Mouse (Mus musculus) liver, embryonic 14.5 days (tissue): ENCODE measurements around the gene Olfr160. TPM values are rescaled to one million over a fixed set of nuclear protein-coding genes. Genes with fewer than 3 reads are reported as not detected.

Source experiments
- ATAC-seq: fragments of 200-750 bp; cut with Nextera tagmentation; 2 replicates; pipeline ENCODE4 v1.8.0; 2017; ENCODE audit warnings: moderate number of reproducible peaks, mild to moderate bottlenecking, moderate library complexity; ENCODE audit not compliant: insufficient read depth
- DNase-seq, 3 experiments: peaks; one replicate each; pipeline ENCODE4 v3.0.0-alpha.2; 2012 to 2013; ENCODE audit warnings: low read depth in 3 of 3, low spot score in 3 of 3
- H3K27ac ChIP-seq: fragments of 300-500 bp; sonication (generic); 2 replicates; pipeline ENCODE4 v1.5.1; 2014; ENCODE audit warnings: moderate library complexity, mild to moderate bottlenecking, control low read depth, inconsistent platforms
- H3K27me3 ChIP-seq: fragments of 300-500 bp; sonication (generic); 2 replicates; pipeline ENCODE4 v1.6.1; 2014; ENCODE audit warnings: mild to moderate bottlenecking, low read length, moderate library complexity; ENCODE audit not compliant: control insufficient read depth, insufficient read depth
- H3K36me3 ChIP-seq: fragments of 300-500 bp; sonication (generic); replicated peaks from 2 replicates; pipeline ENCODE4 v1.6.1; 2014; ENCODE audit warnings: low read depth; ENCODE audit not compliant: control insufficient read depth, insufficient read depth
- H3K4me1 ChIP-seq, 2 experiments: fragments of 200-500 bp in 1 of 2; fragments of 300-500 bp in 1 of 2; sonication (generic) in 1 of 2; replicated peaks; 2 replicates each; pipeline ENCODE4 v1.6.1; 2012 to 2014; ENCODE audit warnings: antibody characterized with exemption in 1 of 2, inconsistent platforms in 1 of 2, low read length in 1 of 2; ENCODE audit not compliant: control insufficient read depth in 2 of 2, insufficient read depth in 2 of 2
- H3K4me2 ChIP-seq: fragments of 300-500 bp; sonication (generic); 2 replicates; pipeline ENCODE4 v1.6.1; 2014; ENCODE audit warnings: low read depth, mild to moderate bottlenecking, control low read depth, moderate library complexity
- H3K4me3 ChIP-seq, 2 experiments: fragments of 200-500 bp in 1 of 2; fragments of 300-500 bp in 1 of 2; sonication (generic) in 1 of 2; 2 replicates each; pipeline ENCODE4 v1.5.1; 2012 to 2014; ENCODE audit warnings: low read depth in 2 of 2, low read length in 2 of 2, mild to moderate bottlenecking in 2 of 2, control low read depth in 1 of 2, inconsistent platforms in 1 of 2, moderate library complexity in 1 of 2; ENCODE audit not compliant: insufficient read depth in 1 of 2
- H3K9ac ChIP-seq: fragments of 300-500 bp; sonication (generic); replicated peaks from 2 replicates; pipeline ENCODE4 v1.6.1; 2014; ENCODE audit warnings: mild to moderate bottlenecking, control low read depth, moderate library complexity
- H3K9me3 ChIP-seq: fragments of 300-500 bp; sonication (generic); 2 replicates; pipeline ENCODE4 v1.6.1; 2016; ENCODE audit warnings: low read length, mixed read lengths; ENCODE audit not compliant: control insufficient read depth
- CTCF ChIP-seq: IDR thresholded peaks from 2 replicates; pipeline ENCODE4 v1.5.1; 2016; ENCODE audit warnings: antibody characterized with exemption, low read depth, control low read depth
- EP300 ChIP-seq: IDR thresholded peaks from 2 replicates; pipeline ENCODE4 v1.6.1; 2016; ENCODE audit warnings: antibody characterized with exemption, low read depth
- WGBS: fragments of 180-500 bp; shearing (Covaris S2); extraction: QIAGEN DNeasy Blood & Tissue Kit; methylation state at CpG from one replicate; pipeline ENCODE4 v1.1.7; 2014; ENCODE audit not compliant: insufficient replicate concordance; 5-methylcytosine and 5-hydroxymethylcytosine counted together
- polyA plus RNA-seq, 2 experiments: library from polyadenylated mRNA; depleted of rRNA in 1 of 2; stranded (reverse) in 1 of 2; unstranded in 1 of 2; fragments of >200 nt; fragmentation: Nextera tagmentation in 1 of 2; extraction: Ambion mirVana in 1 of 2; gene quantifications; 2 replicates each; pipeline versions ENCODE4 v1.2.1 to v1.2.3; 2012 to 2014

The Olfr160 gene
- polyA plus RNA-seq, 2 experiments = not detected

DNA sequence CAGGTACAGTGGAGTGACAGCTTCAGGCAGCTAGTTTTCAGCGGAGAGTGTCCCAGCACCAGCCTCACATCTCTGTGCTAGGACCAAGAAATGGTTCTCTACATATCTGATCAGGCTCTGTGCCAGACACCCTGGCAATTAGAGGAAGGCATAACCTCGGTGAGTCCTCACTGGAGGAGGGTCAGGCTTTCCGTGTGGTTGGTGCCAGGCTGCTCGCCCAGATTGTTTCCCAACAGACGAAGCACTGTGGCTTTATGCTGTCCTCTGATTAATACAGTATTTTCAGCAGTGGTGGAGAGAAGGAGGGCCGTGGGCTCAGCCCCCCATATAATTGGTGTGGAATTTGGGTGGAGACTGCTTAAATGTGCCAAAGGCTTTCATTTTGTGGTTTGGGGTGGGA lies 46.9 kb downstream of the Olfr160 start, which contains the start of gene Panx3:
TSS of gene Panx3 (minus strand) at position 121 of the 400 bp plus-strand sequence.
- 51% methylated on average over 6 of the region's 6 CpGs for WGBS
- H3K9me3 ChIP-seq = no peaks in the 10 kb centered on the region
- ATAC-seq (no peak), DNase-seq (no peak)
- H3K9ac ChIP-seq = no peak within 1 kb of the TSS
- H3K4me1 ChIP-seq = no peaks in the 10 kb centered on the region
- no peaks in the 10 kb centered on the region for H3K27me3 ChIP-seq
- no peaks in the 10 kb centered on the region for H3K36me3 ChIP-seq
- H3K27ac ChIP-seq = no peak within 1 kb of the TSS
- no peak for TF ChIP-seq CTCF
- TF ChIP-seq EP300 = no peak
- no peak within 1 kb of the TSS for H3K4me3 ChIP-seq
- no peak within 1 kb of the TSS for H3K4me2 ChIP-seq

DNA sequence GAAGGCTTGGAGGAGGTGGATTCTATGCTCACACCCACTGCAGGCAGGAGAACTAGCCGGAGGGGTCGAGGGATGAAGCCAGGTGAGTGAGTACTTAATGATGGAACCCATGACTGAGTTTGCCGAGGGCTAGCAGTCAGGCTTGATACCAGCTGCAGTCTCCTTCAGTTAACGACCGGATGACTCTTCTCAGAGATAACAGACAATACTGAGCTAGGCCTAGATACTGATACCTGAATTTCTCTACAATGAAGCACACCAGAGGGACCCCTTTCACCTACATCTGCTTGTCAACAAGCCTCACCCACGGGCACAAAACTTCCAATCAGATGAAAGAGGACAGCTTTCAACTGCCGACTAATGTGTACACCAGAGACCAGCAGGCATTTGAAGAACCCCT lies 50.0 kb downstream of the Olfr160 start:
- Histone ChIP-seq H3K4me2 (no peak overlapping the region), H3K4me1 (no peaks in the 10 kb centered on the region), H3K9ac (no peak overlapping the region), H3K4me3 (no peak overlapping the region), H3K27ac (no peak overlapping the region), H3K27me3 (no peaks in the 10 kb centered on the region), H3K9me3 (no peaks in the 10 kb centered on the region), H3K36me3 (no peaks in the 10 kb centered on the region)
- TF ChIP-seq EP300 (no peak), CTCF (no peak)
- ATAC-seq = no peak
- WGBS = 46% methylated on average over 7 of the region's 7 CpGs
- no peak for DNase-seq

DNA sequence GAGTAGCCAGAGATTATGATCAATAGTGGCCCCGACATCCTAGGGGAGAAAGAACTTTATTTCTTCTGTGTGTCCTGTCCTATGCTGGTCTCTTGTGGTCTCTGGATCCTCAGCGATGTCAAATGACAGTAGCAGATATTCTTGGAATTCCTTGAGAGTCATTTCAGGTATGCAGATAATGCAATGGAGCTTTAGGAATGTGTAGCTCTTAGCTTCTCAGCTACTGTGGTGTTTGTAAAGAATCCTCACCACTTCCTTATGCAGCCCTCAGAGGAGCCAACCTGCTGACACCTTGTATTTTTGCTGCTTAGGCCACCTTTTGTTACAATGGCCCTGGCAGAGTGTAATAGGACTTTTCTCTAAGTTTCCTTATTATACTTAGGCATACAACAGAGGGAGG lies 51.4 kb downstream of the Olfr160 start:
- no peaks in the 10 kb centered on the region; the same call in 1 of the 2 replicates for H3K27me3 ChIP-seq
- no peak for ATAC-seq
- H3K4me2 ChIP-seq = no peak overlapping the region
- H3K36me3 ChIP-seq = no peaks in the 10 kb centered on the region
- no peaks in the 10 kb centered on the region for H3K4me1 ChIP-seq
- TF ChIP-seq EP300 = no peak
- no peak for TF ChIP-seq CTCF
- WGBS = 39% methylated on average over 2 of the region's 2 CpGs
- DNase-seq = no peak
- H3K9me3 ChIP-seq = no peaks in the 10 kb centered on the region
- H3K9ac ChIP-seq = no peak overlapping the region
- H3K4me3 ChIP-seq = no peak overlapping the region
- no peak overlapping the region for H3K27ac ChIP-seq

DNA sequence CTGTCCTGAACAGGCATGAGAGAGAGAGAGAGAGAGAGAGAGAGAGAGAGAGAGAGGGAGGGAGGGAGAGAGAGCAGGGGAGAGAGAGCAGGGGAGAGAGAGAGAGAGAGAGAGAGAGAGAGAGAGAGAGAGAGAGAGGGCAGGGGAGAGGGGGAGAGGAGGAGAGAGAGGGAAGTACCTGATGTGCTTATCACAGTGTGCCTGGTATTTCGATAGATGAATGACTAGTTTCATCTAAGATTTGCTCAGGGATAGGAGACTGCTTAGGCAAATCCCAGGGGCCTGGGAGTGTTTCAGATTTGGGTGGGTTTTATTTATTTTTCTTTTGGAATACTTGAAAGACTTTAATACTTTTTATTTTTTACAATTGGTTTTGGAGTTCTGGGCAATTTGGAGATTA lies 52.8 kb downstream of the Olfr160 start:
- H3K9ac ChIP-seq = no peak overlapping the region
- no peaks in the 10 kb centered on the region for H3K4me1 ChIP-seq
- no peak overlapping the region for H3K27ac ChIP-seq
- H3K27me3 ChIP-seq = no peaks in the 10 kb centered on the region; the same call in 1 of the 2 replicates
- H3K4me2 ChIP-seq = no peak overlapping the region
- H3K36me3 ChIP-seq = no peaks in the 10 kb centered on the region
- ATAC-seq = no peak
- H3K4me3 ChIP-seq = no peak overlapping the region
- WGBS = 54% methylated on average over 1 of the region's 1 CpGs
- no peak for DNase-seq
- no peaks in the 10 kb centered on the region for H3K9me3 ChIP-seq
- TF ChIP-seq EP300 (no peak), CTCF (no peak)

DNA sequence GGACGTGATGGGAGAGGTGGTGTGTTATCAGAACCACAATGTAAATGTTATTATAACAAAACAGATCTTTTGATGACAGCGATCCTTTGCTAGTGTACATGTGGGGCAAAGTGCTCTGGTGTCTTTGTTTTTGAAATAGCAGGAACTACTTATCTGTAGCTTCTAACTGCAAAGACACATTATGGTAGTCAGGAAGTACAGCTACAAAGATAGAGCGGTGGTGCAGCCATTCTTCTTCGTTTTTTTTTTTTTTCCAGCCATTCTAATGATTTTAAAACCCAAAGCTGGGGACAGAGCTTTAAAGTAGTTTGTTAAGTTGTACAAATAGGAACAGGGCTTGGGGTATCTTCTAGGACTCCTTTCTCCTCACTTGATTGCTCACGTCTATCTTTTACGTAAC lies 56.6 kb downstream of the Olfr160 start:
- 59% methylated on average over 6 of the region's 6 CpGs for WGBS

More for the DNA sequence above, 56.6 kb downstream of the Olfr160 start:
- Histone ChIP-seq H3K9me3 (no peaks in the 10 kb centered on the region), H3K4me3 (no peak overlapping the region), H3K27me3 (no peaks in the 10 kb centered on the region; the same call in 1 of the 2 replicates), H3K27ac (no peak overlapping the region), H3K4me1 (peaks cover 3 to 11% of the 10 kb centered on the region in 2 experiments; a peak in 3 of 4 replicates), H3K9ac (no peak overlapping the region), H3K36me3 (peaks cover 1% of the 10 kb centered on the region; the same call in 1 of the 2 replicates), H3K4me2 (no peak overlapping the region)
- DNase-seq = no peak
- no peak for ATAC-seq
- TF ChIP-seq EP300 (no peak), CTCF (no peak)

Other genes with a start within 250 kb of the Olfr160 start
- 6.6 and 9.3 TPM in 2 replicates for gene Msantd2, start 226.9 kb downstream of the Olfr160 start, polyA plus RNA-seq (2012; rRNA removed)
- gene Msantd2, start 226.9 kb downstream of the Olfr160 start, polyA plus RNA-seq (2014; fragmentation: Nextera tagmentation; extraction: Ambion mirVana) = 3.8 TPM in 2 replicates
- gene Esam, start 188.2 kb downstream of the Olfr160 start, polyA plus RNA-seq (2012; rRNA removed) = 6.5 and 7.3 TPM in 2 replicates
- 9.9 and 10.7 TPM in 2 replicates for gene Esam, start 188.2 kb downstream of the Olfr160 start, polyA plus RNA-seq (2014; fragmentation: Nextera tagmentation; extraction: Ambion mirVana)
- gene Vsig2, start 177.0 kb downstream of the Olfr160 start, polyA plus RNA-seq (2012; rRNA removed) = 0.70 and 0.81 TPM in 2 replicates
- gene Vsig2, start 177.0 kb downstream of the Olfr160 start, polyA plus RNA-seq (2014; fragmentation: Nextera tagmentation; extraction: Ambion mirVana) = 0.36 TPM in 1 of 2 replicates, not detected in the other
- 5.4 and 7.1 TPM in 2 replicates for gene Nrgn, start 163.3 kb downstream of the Olfr160 start, polyA plus RNA-seq (2012; rRNA removed)
- gene Nrgn, start 163.3 kb downstream of the Olfr160 start, polyA plus RNA-seq (2014; fragmentation: Nextera tagmentation; extraction: Ambion mirVana) = 5.4 and 7.6 TPM in 2 replicates
- 2.2 TPM in 2 replicates for gene Siae, start 160.6 kb downstream of the Olfr160 start, polyA plus RNA-seq (2012; rRNA removed)
- gene Siae, start 160.6 kb downstream of the Olfr160 start, polyA plus RNA-seq (2014; fragmentation: Nextera tagmentation; extraction: Ambion mirVana) = 5.7 and 6.0 TPM in 2 replicates
- gene Spa17, start 102.5 kb downstream of the Olfr160 start, polyA plus RNA-seq (2012; rRNA removed) = 0.56 and 1.3 TPM in 2 replicates
- 2.6 and 2.7 TPM in 2 replicates for gene Spa17, start 102.5 kb downstream of the Olfr160 start, polyA plus RNA-seq (2014; fragmentation: Nextera tagmentation; extraction: Ambion mirVana)
- gene Tbrg1, start 58.9 kb downstream of the Olfr160 start, polyA plus RNA-seq (2012; rRNA removed) = 15.7 and 23.1 TPM in 2 replicates
- 47.0 and 54.5 TPM in 2 replicates for gene Tbrg1, start 58.9 kb downstream of the Olfr160 start, polyA plus RNA-seq (2014; fragmentation: Nextera tagmentation; extraction: Ambion mirVana)
- not detected in 2 replicates for gene Panx3, start 47.0 kb downstream of the Olfr160 start, polyA plus RNA-seq (2012; rRNA removed)
- gene Panx3, start 47.0 kb downstream of the Olfr160 start, polyA plus RNA-seq (2014; fragmentation: Nextera tagmentation; extraction: Ambion mirVana) = not detected in 2 replicates
- gene Olfr874, start 28.9 kb upstream of the Olfr160 start, polyA plus RNA-seq (2012; rRNA removed) = not detected in 2 replicates
- gene Olfr874, start 28.9 kb upstream of the Olfr160 start, polyA plus RNA-seq (2014; fragmentation: Nextera tagmentation; extraction: Ambion mirVana) = not detected in 2 replicates
- not detected in 2 replicates for gene Olfr875, start 55.6 kb upstream of the Olfr160 start, polyA plus RNA-seq (2012; rRNA removed)
- not detected in 2 replicates for gene Olfr875, start 55.6 kb upstream of the Olfr160 start, polyA plus RNA-seq (2014; fragmentation: Nextera tagmentation; extraction: Ambion mirVana)
- gene Olfr876, start 86.8 kb upstream of the Olfr160 start, polyA plus RNA-seq (2012; rRNA removed) = not detected in 2 replicates
- not detected in 2 replicates for gene Olfr876, start 86.8 kb upstream of the Olfr160 start, polyA plus RNA-seq (2014; fragmentation: Nextera tagmentation; extraction: Ambion mirVana)
- not detected in 2 replicates for gene Olfr877, start 138.0 kb upstream of the Olfr160 start, polyA plus RNA-seq (2012; rRNA removed)
- not detected in 2 replicates for gene Olfr877, start 138.0 kb upstream of the Olfr160 start, polyA plus RNA-seq (2014; fragmentation: Nextera tagmentation; extraction: Ambion mirVana)
- gene Olfr145, start 180.5 kb upstream of the Olfr160 start, polyA plus RNA-seq (2012; rRNA removed) = not detected in 2 replicates
- gene Olfr145, start 180.5 kb upstream of the Olfr160 start, polyA plus RNA-seq (2014; fragmentation: Nextera tagmentation; extraction: Ambion mirVana) = not detected in 2 replicates
- not detected in 2 replicates for gene Olfr878, start 201.6 kb upstream of the Olfr160 start, polyA plus RNA-seq (2012; rRNA removed)
- gene Olfr878, start 201.6 kb upstream of the Olfr160 start, polyA plus RNA-seq (2014; fragmentation: Nextera tagmentation; extraction: Ambion mirVana) = not detected in 2 replicates